Mouse (Mus musculus): ENCODE data around the gene Mrgbp. TPM values are rescaled to one million over a fixed set of nuclear protein-coding genes. Genes with fewer than 3 reads are reported as not detected.

Mrgbp gene
- polyA plus RNA-seq, 1 experiment: 13.1 TPM

- no peak overlapping the region for H3K27ac ChIP-seq (ENCODE audit: insufficient read depth, low read length)
- peak; percentile 78 for TF ChIP-seq CTCF (IDR thresholded peaks at IDR 0.05; ENCODE audit: borderline replicate concordance, insufficient read depth, low read length)
- TF ChIP-seq POLR2A (IDR thresholded peaks at IDR 0.05; ENCODE audit: low read depth, low read length): peak; percentile 76
- H3K4me1 ChIP-seq (ENCODE audit: control insufficient read depth, insufficient read depth, low read length): peaks cover 7% of the 10 kb centered on the region; the same call in 1 of the 2 replicates
- H3K4me3 ChIP-seq (ENCODE audit: insufficient read depth, low read length): peak overlapping the region; percentile 67
These were observed 1.5 kb downstream of the Mrgbp start for GRCm38 (mm10) chr2:180582481-180583153.

GRCm38 (mm10) chr2:180583154-180583507 lies 2.0 kb downstream of the Mrgbp start:
- H3K4me3 ChIP-seq (ENCODE audit: insufficient read depth, low read length): peak overlapping the region; percentile 67
- TF ChIP-seq CTCF (IDR thresholded peaks at IDR 0.05; ENCODE audit: borderline replicate concordance, insufficient read depth, low read length) (no peak), POLR2A (IDR thresholded peaks at IDR 0.05; ENCODE audit: low read depth, low read length) (no peak)
- H3K4me1 ChIP-seq (ENCODE audit: control insufficient read depth, insufficient read depth, low read length): peaks cover 4% of the 10 kb centered on the region; the same call in 1 of the 2 replicates
- no peak overlapping the region for H3K27ac ChIP-seq (ENCODE audit: insufficient read depth, low read length)

GRCm38 (mm10) chr2:180588736-180589122 lies 7.6 kb downstream of the Mrgbp start:
- Histone ChIP-seq H3K4me1 (ENCODE audit: control insufficient read depth, insufficient read depth, low read length) (no peaks in the 10 kb centered on the region), H3K4me3 (ENCODE audit: insufficient read depth, low read length) (peak overlapping the region; percentile 67), H3K27ac (ENCODE audit: insufficient read depth, low read length) (peak overlapping the region; percentile 9; the same call in 1 of the 2 replicates)
- TF ChIP-seq CTCF (IDR thresholded peaks at IDR 0.05; ENCODE audit: borderline replicate concordance, insufficient read depth, low read length) (no peak), POLR2A (IDR thresholded peaks at IDR 0.05; ENCODE audit: low read depth, low read length) (no peak)

- Histone ChIP-seq H3K27ac (ENCODE audit: insufficient read depth, low read length) (peak within 1 kb of the TSS; percentile 76), H3K4me3 (ENCODE audit: insufficient read depth, low read length) (peak within 1 kb of the TSS; percentile 67), H3K4me1 (ENCODE audit: control insufficient read depth, insufficient read depth, low read length) (no peaks in the 10 kb centered on the region)
- no peak for TF ChIP-seq CTCF (IDR thresholded peaks at IDR 0.05; ENCODE audit: borderline replicate concordance, insufficient read depth, low read length)
- peak; percentile 84 for TF ChIP-seq POLR2A (IDR thresholded peaks at IDR 0.05; ENCODE audit: low read depth, low read length)
These were observed 8.2 kb downstream of the Mrgbp start, which contains the start of gene Ogfr for GRCm38 (mm10) chr2:180589123-180589831. Ogfr (plus strand) TSS chr2:180589245.

GRCm38 (mm10) chr2:180597490-180597889 lies 16.4 kb downstream of the Mrgbp start, which contains the start of gene Col9a3:
Col9a3 (plus strand) TSS chr2:180597790.
- TF ChIP-seq CTCF (IDR thresholded peaks at IDR 0.05; ENCODE audit: borderline replicate concordance, insufficient read depth, low read length) (no peak), POLR2A (IDR thresholded peaks at IDR 0.05; ENCODE audit: low read depth, low read length) (no peak)

GRCm38 (mm10) chr2:180598157-180598705 lies 17.1 kb downstream of the Mrgbp start:
- TF ChIP-seq POLR2A (IDR thresholded peaks at IDR 0.05; ENCODE audit: low read depth, low read length): no peak
- no peak for TF ChIP-seq CTCF (IDR thresholded peaks at IDR 0.05; ENCODE audit: borderline replicate concordance, insufficient read depth, low read length)
- no peak overlapping the region for H3K4me3 ChIP-seq (ENCODE audit: insufficient read depth, low read length)
- no peak overlapping the region for H3K27ac ChIP-seq (ENCODE audit: insufficient read depth, low read length)

More at GRCm38 (mm10) chr2:180597490-180597889, 16.4 kb downstream of the Mrgbp start, which contains the start of gene Col9a3:
- no peak within 1 kb of the TSS for H3K4me3 ChIP-seq (ENCODE audit: insufficient read depth, low read length)
- no peaks in the 10 kb centered on the region for H3K4me1 ChIP-seq (ENCODE audit: control insufficient read depth, insufficient read depth, low read length)
- no peak within 1 kb of the TSS for H3K27ac ChIP-seq (ENCODE audit: insufficient read depth, low read length)

GRCm38 (mm10) chr2:180600569-180601021 lies 19.5 kb downstream of the Mrgbp start:
- Histone ChIP-seq H3K4me3 (ENCODE audit: insufficient read depth, low read length) (no peak overlapping the region), H3K27ac (ENCODE audit: insufficient read depth, low read length) (no peak overlapping the region), H3K4me1 (ENCODE audit: control insufficient read depth, insufficient read depth, low read length) (no peaks in the 10 kb centered on the region)
- no peak for TF ChIP-seq POLR2A (IDR thresholded peaks at IDR 0.05; ENCODE audit: low read depth, low read length)

More at GRCm38 (mm10) chr2:180598157-180598705, 17.1 kb downstream of the Mrgbp start:
- H3K4me1 ChIP-seq (ENCODE audit: control insufficient read depth, insufficient read depth, low read length): no peaks in the 10 kb centered on the region

GRCm38 (mm10) chr2:180604781-180605180 lies 23.7 kb downstream of the Mrgbp start:
- no peak overlapping the region for H3K4me3 ChIP-seq (ENCODE audit: insufficient read depth, low read length)
- no peak for TF ChIP-seq POLR2A (IDR thresholded peaks at IDR 0.05; ENCODE audit: low read depth, low read length)
- no peak for TF ChIP-seq CTCF (IDR thresholded peaks at IDR 0.05; ENCODE audit: borderline replicate concordance, insufficient read depth, low read length)
- no peak overlapping the region for H3K27ac ChIP-seq (ENCODE audit: insufficient read depth, low read length)
- no peaks in the 10 kb centered on the region for H3K4me1 ChIP-seq (ENCODE audit: control insufficient read depth, insufficient read depth, low read length)

GRCm38 (mm10) chr2:180610283-180610682 lies 29.2 kb downstream of the Mrgbp start:
- TF ChIP-seq POLR2A (IDR thresholded peaks at IDR 0.05; ENCODE audit: low read depth, low read length) (no peak), CTCF (IDR thresholded peaks at IDR 0.05; ENCODE audit: borderline replicate concordance, insufficient read depth, low read length) (no peak)
- Histone ChIP-seq H3K4me1 (ENCODE audit: control insufficient read depth, insufficient read depth, low read length) (no peaks in the 10 kb centered on the region), H3K4me3 (ENCODE audit: insufficient read depth, low read length) (no peak overlapping the region), H3K27ac (ENCODE audit: insufficient read depth, low read length) (no peak overlapping the region)

Measured in embryonic fibroblast, embryonic 13.5 days (primary cell).